Mouse (Mus musculus) ovary, postnatal 14 days (tissue): ENCODE data around the gene Zfhx3.
A peak's percentile ranks its signal among the peaks of the same experiment; 100 is the strongest.

Experiments used
- DNase-seq: peaks from one replicate; pipeline ENCODE4 v3.0.0; 2022; ENCODE audit warnings: low spot score

Zfhx3 gene

DNA sequence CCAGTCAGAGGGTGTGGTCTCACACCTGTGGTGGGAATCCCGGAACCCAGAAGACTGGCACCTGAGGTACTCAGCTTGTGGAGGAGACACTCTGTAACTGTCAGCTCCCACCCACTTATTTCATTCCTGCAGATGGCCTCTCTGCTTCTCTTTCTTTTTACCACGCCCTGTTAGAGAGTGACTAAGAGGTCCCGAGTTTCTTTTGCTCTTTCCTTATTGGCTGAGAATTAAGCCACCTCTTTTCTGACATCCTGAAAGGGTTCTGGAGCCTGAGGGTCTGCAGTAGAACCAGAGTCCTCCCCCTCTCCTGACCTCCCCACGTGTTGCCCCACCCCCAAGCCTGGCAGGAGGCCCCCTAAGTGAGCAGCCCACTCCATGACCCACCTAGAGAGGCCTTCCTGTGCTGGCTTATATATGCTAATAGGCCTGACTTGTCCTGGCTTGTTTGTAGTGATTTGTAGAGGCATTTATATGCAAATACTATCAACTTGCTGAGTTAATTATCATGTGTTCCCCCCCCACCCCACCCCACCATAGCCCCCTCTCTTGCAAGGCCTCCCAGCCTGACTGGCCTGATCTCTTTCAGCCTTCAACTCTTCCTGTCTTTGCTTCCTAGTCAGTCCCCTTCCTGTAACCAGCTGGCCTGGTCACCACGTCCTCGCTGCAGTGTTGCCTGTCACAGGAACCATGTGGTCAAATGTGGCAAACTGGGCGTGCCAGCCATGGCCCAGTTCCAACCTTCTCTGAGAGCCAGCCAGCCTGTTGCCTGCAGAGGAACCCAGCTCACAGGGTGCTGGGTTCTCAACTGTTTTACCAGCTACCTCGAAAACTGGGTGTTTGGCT lies 780.4 kb downstream of the Zfhx3 start:
- DNase-seq = peak; percentile 48

DNA sequence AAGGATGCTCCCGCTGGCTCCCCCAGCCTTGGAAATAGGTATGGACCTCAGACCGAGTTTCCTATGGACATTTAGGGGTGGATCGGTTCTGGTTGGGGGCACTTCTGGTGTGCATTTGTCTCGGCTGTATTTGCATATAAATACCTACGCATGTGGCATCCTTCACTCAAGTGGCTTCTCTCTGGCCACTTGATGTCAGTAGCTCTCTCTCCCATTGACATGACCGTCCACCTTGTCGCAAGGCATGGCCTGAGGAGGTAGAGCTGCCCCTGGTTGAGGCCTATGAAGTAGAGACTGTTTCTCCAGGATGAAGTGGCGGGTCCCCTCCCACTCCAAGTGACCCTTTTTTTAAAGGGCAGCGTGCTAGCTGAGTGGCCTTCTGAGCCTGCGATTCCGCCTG lies 781.2 kb downstream of the Zfhx3 start:
- DNase-seq = no peak

DNA sequence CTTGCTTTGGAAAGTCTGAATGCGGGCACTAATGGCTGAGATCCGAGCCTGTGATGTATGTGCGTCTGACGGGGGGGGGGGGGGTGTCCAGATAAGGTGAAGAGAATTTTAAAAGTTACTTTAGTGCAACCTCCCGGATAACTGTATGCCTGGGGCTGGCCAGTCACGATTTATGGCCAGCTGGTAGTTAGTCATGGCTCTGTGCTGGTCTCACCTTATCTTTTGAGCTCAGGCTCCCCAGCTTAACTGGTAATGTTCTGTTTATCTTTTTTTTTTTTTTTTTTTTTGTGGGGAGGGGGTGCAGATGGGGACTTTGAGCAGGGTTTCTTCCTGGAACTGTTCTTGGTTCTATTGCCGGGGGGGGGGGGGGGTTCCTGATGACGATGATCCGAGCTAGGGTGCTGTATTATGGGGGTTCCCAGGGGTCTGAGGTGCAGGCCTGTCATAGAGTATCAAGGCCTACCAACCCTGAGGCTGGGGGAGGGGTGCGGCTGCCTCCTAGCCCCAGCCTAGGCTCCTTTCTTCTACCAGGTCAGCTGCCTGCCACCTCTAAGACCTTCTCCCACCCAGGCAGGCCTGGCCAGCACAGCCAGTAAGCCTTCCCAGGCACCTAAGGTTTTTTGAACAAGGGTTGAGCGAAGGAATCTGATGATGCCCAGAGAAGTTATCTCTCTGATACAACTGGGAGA lies 782.5 kb downstream of the Zfhx3 start:
- no peak for DNase-seq

DNA sequence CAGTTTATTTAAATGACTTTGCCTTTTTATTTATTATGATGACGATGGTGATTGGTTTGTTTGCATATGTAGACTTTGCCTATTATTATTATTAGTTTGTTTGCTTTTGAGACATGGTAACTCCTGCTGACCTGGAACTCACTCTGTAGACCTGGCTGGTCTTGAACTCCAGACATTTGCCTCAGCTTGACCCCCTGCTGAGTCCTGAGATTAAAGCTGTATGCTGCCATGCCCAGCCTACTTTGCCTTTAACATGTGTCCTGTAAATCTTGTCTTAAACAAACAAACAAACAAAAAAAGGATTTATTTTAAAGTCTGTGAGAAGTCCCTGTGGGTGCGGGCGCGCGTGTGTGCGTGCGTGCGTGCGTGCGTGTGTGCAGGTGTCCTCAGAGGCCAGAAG lies 783.2 kb downstream of the Zfhx3 start:
- no peak for DNase-seq

DNA sequence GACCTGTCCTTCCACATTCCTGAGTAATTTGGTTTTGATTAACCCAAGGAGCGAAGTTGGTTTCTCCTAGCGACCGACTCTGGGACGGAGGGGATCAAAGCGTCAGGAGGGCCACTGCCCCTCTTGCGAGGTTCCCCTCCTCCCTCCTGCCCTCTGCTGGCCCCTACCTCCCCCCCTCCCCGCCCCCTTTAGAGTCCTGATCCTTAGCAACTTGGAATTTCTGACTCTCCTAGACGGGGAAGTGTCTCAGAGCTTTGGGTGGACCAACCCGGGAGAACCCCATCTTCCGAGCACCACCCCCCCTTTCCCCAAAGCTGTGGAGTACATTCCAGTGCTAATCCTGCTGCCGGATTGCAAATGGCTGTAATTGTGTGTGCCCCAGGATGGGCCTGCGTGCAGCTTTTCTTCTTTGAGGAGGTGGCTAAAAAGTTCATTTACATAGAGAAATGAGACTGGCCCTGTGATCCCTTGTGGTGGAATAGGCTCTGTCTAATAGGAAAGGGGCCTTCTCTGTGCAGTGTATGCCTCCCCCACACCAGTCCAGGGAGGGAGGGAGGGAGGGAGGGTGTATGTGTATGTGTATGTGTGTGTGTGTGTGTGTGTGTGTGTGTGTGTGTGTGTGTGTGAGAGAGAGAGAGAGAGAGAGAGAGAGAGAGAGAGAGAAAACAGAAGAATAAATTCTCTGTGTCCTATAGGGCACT lies 784.2 kb downstream of the Zfhx3 start:
- no peak for DNase-seq

DNA sequence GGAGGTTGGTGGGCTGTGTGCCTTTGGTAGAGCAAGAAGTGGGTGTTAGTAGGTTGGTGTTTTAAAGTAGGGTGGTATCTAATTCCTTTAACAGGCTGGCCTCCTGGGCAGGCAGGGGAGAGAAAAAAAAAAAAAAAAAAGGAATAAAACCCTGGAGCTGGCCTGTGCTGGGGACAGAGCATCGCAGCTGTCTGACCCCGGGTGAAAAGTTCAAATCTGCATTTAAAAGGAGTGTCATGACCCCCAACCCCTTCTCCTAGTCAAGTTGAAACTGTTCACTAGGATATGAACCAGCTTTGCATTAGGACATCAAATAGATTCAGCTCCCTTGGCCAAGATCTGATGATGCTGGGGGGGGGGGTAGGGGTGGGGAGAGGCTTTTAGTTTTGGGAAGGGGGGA lies 786.7 kb downstream of the Zfhx3 start:
- no peak for DNase-seq

DNA sequence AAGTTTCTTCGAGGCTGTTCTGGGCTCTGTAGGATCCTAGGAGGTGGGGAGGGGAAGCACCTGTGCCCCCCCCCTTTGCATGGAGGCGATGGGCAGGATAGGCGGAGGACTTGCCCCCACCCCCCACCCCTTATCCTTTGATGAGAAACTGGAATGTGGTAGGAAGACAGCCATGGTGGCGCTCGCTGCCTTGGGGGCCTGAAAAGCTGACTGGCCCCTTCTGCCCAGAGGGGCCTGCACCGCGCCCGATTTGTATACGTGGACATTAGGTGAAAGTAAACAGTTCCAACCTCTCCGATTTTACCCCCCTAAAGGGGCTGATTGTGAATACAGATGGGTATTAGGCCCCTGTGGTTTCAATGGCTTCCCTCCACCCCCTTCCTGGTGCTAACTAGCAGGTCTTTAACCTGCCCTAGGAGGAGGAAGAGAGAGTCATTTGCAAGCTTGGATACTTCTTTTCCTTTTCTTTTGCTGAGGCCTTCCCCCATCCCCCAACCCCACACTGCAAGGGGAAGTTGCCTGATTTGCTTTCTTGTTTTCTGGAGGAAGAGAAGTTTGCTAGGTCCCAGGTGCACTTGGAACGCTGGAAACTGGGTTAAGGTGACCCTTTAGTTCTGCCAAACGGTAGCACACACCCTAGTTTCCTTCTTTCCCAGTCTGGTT lies 787.4 kb downstream of the Zfhx3 start:
- DNase-seq = no peak

DNA sequence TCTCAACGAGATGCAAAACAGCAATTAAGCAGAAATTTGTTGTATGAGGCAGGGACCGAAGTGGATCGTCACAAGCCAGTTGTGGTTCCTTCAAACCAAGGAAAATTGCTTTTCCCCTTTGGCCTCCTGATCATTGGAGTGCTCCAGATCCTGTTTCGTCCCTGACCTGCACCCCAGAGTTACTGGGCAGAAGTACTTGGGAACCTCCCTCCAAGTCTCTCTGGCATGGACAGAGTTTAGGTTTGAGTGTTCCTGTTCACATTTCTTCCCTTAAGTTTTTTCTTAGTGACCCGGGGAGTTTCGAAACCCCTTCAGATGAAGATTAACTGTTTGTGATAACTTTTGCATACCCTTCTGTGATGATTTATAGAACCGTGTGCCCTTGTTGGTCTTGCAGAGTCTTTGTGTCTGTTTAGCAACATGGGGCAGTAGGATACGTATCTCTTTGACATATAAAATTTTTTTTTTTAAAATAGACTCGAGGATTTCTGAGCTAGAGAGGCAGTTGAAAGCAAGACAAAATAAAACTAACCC lies 788.5 kb downstream of the Zfhx3 start:
- DNase-seq = no peak

DNA sequence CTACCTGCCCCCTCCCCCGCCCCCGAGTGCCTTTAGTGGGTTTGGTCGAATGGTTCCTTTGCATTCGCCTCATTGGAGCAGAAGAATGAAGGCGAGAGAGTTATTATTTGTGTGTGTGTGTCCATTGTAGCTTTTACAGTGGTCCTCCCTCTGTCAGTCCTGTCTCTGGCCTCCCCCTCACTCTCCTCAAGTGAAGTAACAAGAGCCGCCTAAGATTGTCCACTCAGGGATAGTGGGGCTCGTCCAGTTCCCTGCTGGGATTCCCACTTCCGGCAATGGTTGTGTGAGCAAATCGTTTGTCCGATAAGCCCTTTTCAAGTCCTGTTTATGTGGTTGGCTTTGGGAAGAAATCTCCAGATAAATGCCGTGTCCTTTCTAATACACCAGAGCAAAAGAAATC lies 790.1 kb downstream of the Zfhx3 start:
- DNase-seq = no peak

DNA sequence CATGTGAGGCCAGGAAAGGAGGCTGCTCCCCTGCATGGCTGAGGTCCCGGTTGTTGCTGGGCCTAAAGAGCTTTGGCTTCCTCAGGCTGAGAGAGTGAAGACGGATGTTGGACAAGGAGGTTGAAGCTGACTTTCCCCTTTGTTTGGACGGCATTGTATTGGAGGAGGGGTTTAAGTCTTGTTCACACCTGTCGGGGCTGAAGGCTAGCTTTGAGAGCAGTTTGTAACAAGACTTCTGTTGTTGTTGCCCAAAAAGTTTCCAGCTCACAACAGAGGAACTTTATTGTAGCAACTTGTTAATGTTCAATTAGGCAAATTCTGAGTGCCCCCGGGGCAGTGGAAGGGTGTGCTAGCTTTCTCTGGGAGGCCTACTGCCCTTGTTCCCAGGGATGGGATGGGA lies 790.9 kb downstream of the Zfhx3 start:
- no peak for DNase-seq

DNA sequence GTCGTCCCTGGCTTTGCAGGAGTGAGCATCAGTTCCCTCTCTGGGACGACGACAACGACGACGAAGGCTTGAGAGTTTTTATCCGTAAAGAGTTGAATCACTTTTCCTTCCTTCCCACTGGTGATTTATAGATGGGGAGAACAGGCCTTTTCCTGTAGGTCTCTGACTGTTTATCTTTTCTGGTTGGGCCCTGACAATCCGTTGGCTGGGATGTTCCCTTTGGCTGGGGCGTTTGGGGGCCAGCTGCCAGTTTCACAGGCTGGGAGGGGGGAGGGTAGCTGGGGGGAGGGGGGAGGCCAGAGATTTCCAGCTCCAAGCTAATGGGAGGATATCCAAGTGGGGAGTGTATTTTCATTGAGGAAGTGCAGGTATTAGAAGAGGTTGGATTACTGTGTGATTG lies 794.0 kb downstream of the Zfhx3 start:
- DNase-seq = no peak

DNA sequence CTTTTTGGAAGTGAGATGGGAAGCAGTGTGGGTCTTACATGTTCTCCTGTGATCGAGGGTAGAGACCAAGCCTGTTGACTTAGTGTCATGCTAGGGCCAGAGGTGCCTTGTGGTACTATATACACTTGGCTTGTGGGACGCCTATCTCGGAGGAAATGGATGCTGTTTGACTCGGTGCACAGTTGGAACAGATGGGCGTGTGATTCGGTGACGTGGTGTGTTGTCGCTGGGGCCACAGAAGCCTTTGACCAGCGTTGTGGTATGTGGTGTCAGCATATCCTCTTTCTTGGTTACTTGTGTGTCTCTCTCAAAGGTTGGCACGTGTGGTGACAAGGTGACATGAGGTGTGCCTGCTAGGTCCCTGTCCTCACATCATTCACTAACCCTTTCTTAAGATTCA lies 795.7 kb downstream of the Zfhx3 start:
- DNase-seq = no peak

DNA sequence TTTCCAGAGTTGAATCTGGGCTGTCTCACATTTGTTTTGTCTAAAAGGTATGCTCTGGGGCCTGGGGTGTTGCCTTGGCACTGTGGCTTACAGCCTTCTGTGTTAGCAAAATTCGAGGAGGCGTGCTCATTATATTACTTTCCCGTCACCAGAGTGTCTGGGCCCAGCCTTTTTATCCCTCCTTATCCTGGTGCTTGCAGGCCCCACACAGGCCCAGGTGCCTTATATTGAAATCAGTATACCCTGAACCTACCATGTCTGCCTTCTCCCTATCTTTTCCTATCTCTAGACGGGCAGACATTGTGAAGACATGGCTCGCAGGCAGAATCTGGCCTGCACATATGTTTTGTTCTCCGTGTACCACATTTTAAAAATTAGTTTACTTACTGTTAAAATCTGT lies 797.1 kb downstream of the Zfhx3 start:
- no peak for DNase-seq

DNA sequence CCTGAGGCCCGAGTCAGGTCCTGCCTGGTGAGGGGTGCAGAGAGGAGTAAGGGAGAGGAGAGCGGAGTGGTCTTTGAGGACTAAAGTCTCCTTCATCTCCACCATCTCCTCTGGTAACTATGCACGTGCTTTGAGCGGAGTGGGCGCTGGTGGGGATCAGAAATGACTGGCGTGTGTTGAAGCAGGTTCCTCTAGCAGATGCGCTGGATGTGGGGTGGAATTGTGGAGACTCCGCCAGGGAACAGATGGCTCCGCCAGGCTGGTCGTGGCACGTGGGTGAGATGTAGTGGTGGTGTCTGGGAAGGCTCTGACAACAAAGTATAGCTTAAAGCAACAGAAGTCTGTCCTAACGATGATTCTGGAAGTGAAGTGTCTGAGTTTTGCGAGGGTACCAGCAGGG lies 798.0 kb downstream of the Zfhx3 start:
- no peak for DNase-seq

DNA sequence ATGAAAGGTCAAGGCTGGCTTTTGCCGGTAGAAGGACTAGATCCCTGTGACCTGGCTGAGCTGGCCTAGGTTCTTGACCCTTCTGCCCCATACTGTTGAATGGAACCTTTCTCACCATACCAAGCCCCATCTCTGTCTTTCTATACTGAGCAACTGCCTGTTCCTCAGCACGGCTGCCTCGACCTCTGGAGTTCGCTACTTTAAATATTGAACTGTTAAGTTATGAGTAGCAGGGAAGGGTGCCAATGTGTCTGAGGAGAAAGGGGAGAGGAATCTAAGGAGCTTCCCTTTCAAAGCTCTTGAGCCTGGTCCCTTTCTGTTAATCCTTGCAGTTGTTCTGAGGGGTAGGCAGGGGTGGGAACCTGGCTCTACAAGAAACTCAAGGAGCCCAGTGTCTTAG lies 799.2 kb downstream of the Zfhx3 start:
- no peak for DNase-seq

DNA sequence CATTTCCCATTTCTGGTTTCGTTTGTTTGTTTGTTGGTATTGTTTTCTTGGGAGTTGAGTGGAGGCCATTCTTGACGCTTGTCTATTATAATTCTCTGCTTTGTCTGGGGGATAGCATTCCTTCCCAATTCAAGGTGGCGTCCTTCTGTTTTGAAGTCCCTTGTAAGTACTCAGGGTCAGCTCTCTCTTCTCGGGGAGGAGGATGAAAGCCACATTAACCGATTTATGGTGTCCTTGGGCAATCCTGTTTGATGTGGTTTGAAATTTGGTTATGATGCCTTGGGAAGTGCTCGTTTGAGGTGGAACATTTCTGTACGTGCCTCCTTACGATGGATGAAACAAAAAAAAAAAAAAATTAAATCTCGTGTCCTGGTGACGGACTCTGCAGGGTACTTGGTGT lies 800.0 kb downstream of the Zfhx3 start:
- no peak for DNase-seq

DNA sequence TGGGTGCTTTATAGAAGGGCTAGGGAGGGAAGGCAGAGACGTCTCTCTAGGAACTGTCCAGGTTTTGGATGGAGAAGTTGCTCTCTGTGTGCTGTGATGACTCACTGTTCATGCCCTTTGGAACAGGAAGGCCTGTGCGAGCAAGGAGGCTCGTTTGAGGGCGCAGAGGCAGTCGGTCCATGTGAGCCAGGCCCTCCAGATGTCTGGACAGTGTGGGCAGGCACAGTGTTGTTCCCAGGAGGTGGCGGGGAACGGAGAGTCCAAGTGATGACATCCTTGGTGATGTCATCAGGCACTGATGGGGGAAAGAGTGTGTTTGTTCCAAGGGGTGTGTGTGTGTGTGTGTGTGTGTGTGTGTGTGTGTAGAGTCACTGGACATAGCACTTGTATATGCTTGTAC lies 800.8 kb downstream of the Zfhx3 start:
- no peak for DNase-seq

DNA sequence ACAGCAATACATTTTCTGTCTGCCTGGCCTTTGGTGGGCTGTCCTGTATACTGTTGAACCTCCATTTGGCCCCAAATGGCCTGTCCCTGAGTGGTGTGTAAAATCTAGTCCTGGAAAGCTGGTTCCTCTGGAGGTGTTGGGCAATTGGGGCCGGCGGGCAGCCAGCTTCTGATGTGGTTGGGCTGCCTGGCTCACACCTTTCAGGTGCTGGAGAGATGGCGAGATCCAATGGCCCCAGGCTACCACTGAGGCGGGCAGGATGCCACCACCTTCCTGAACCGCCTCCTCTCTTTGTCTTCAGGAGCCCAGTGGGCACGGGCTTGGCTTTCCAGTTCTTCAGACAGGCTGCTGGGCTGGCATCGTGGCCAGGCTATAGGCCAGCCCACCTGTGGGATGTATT lies 803.1 kb downstream of the Zfhx3 start:
- DNase-seq = no peak

DNA sequence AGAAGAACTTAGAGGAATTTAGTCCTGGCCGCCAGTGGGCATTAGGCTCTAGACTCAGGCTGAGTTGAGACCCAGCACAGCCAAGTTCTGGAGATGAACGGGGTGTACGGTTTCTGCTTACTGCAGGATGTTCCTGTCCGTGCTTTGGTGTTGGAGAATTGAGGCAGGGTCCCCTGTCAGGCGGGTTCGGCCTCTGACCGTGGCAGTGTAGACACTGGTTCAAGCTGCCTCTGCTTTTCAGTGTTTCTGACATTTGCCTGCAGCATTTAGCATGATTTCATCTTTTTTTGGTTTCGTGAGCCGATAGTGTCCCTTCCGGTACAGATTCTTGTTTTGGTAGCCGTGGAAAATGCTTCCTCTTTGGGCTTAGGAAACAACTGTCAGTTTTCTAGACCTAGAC lies 805.7 kb downstream of the Zfhx3 start:
- DNase-seq = no peak

DNA sequence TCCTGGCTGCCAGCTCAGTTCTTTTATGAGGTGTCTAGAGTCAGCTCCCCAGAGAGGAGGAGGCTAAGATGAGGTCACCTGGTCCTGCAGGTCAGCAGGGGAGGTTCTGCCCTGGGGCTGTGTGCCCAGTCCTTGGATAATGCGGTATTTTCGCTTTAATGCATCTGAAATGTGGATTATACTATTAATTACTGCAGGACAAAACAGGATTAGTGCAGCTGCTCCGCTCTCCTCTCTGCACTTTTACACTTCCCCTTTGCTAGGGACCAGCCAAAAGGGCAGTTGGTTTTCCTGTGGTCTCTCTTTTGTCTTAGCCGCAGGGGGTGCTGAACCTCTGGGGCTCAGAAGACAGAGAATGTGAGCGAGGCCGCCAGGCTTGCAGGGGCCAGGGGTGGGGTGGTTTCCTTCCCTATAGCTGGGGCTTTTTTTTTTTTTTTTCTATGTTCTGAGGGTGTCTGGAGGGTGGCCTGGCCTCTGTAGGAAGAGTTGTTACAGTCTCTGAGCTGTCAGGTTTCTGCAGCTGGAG lies 806.5 kb downstream of the Zfhx3 start:
- no peak for DNase-seq

DNA sequence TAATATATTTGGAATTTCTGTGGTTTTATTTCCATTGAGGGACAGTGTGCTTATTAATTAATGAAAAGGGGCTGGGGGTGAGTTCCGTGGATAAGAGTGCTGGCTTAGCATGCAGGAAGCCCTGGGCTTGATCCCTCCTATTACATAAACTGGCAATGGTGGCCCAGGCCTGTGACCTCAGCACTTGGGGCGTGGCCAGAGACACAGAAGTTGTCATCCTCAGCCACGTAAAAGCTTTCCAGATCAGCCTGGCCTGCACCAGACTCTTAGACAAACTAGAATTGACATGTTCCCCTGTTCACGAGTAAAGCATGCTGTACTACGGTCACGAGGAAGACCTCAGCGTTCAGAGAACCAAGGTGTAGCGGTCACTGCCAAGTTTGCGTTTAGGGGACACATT lies 808.4 kb downstream of the Zfhx3 start:
- DNase-seq = no peak

DNA sequence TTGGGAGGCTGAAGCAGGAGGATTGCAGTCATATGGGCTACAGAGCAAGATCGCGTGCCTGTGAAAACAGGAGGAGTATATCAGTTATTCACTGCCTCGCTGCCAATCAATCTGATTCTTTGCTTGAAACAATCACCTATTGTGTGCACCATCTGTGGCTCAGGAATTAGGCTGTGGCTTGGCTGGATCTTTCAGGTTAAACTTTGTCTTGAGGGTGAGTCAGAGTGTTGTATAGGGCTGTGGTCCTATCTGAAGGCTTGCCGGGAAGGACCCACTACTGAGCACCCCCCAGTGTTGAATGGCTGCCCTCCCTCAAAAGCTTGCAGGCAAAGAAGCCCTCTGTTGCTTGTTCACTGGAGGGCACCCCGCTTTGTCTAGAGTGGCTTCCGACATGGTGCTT lies 812.1 kb downstream of the Zfhx3 start:
- no peak for DNase-seq
